Mouse (Mus musculus): ENCODE measurements around the gene Sema3g.

Sema3g gene

DNA sequence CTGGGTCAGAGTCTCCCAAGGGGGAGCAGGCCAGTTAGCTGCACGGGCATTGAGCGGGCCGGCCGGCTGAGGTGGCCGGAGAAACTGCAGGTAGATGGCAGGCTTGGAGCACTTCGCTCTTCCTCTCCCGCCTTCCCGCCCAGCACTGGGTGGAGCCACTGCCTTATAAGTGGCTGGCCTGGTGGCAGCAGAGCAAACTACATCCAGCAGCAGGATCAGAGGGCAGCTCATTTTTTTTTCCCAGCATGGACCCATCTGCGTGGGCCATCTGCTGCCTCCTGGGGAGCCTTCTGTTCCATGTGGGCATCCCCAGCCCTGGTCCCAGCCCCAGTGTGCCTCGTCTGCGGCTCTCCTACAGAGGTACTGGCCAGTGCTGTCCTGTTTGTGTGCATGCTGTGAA, at the start of gene Sema3g:
Sema3g (plus strand) TSS at position 195 of the 400 bp plus-strand sequence.
- peak; percentile 87 for DNase-seq

DNA sequence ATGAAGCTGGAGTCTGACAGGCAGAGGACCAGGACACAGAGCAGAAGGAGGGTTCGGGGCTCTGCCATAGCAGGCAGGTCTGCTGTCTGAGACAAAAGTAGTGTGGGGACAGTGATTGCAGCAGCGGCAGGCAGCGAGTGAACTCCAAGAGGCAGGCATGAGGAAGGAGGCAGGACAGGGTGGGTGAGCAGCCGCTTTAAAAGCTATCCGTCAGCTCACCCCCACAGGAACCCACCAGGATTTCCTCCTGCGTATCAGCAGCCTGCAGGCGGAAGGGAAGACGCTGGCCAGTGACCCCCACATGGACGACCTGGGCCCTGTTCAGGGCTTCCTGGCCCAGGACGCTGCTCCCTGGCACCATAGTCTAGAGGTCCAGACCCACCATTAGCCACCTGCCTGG, 49.2 kb upstream of the Sema3g start, which contains the start of gene Stab1:
Stab1 (minus strand) TSS at position 217 of the 400 bp plus-strand sequence.
- DNase-seq = peak; percentile 74

DNA sequence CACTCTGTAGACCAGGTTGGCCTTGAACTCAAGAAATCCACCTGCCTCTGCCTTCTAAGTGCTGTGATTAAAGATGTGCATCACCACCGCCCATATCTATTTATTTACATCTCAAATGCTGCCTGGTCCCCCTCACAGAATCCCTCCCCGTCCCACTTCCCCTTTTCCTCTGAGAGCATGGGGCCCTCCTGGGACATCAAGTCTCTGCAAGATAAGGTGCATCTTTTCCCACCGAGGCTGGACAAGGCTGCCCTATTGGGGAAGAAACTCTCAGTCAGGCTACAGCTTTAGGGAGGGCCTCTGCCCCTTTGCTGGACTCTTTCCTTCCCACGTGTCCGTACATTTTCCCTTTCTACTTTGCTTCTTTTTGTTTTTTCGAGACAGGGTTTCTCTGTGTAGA, 48.2 kb upstream of the Sema3g start:
- DNase-seq = no peak

DNA sequence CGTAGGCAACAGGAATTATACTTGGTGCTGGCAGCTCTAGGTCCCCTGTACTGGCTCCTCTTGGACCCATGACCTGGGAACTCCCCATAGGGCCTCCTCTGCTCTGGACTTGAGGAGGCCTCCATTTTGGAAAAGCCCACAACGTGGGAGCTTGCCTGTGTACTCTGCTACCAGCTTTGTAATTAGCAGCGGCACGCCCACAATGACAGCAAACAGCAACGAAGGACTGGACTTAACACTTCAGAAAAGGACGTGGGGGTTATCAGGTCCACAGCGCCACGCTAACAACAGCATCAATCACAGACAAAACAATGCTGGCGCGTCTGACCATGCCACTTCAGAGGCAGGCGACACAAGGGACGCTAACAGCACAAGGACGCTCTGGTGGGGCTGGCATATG, 46.7 kb upstream of the Sema3g start:
- DNase-seq = no peak

DNA sequence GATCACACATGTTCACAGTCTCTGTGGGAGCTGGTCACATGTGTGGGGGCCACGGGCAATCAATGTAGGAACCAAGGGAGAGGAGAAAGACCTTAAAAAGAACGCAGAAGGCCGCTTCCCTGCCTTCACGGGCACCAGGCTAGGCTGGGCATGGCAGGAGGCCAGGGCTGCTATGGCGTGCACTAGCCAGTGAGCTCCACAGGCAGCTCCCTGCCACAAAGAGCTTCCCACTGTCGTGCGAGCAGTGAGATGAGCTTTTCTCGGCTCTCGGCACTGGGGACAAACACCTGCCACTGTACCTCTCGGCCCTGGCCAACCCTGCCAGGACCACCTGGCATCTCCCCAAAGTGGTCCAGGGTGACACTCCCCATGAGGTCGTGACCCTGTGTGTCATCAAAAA, 46.3 kb upstream of the Sema3g start:
- no peak for DNase-seq

DNA sequence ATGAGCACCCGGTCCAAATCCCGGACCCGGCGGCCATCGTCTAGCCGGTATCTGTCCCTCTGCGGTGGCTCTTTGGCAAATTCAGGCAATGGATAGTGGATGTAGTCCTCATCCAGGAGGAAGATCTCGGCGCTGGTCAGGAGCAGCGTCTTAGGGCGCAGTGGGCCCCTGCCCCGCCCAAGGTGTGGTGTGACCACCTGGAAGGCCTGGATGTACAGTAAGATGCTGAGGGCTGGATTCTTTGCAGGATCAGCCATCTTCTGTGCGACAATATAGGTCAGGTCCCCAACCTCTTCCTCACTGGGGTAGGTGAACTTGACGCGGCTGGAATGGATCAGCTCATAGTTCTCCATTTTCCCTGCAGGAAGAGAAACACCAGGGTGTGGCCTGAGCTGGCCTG, 45.8 kb upstream of the Sema3g start:
- no peak for DNase-seq

DNA sequence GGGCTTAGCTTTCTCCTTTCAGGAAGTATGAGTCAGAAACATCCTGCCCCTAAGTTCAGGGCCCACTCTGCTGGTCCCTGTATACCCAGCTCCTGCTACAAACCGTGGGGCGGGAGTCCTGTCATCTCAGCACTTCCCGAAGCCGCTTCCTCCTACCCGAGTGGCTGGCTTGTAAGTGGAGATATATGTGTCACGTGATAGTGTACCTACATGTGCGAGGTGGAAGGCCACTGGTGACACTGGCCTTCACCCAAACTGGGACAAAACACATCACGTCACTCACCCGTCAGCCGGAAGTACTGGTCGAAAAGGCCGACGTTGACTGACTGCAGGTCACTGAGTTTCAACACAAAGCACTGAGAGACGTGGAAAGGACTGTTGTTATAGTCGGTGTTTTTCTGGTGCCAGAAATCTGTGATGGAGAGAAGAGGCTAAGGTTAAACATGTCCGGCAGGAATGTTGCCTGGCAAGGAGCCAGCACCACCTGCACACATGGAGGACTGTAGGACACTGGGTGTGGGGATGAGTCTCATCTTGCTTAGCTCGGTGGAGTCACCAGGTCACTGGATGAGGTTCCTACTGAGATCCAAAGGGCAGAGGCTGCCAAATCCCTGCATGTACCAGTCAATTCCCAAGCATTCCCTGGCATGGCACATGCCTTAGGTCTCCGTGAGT, 44.7 kb upstream of the Sema3g start:
- peak; percentile 72 for DNase-seq

DNA sequence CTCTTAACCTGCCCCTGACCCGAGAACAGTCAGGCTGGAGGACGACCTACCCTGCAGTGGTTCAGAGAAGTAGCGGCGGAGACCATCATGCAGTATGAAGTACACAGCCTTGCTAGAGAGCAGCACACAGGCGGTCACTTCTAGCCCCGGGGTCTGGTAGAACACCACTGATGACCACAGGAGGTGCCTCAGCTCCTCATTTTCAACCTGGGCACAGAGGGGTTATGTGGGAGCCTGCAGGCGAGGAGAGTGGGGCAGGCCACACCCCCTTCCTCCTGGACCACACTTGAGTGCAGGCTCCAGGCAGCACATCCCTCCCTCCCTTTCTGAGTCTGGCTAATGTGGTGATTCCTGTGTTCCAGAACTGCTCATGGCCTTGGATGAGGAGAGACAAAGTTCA, 44.1 kb upstream of the Sema3g start:
- no peak for DNase-seq

DNA sequence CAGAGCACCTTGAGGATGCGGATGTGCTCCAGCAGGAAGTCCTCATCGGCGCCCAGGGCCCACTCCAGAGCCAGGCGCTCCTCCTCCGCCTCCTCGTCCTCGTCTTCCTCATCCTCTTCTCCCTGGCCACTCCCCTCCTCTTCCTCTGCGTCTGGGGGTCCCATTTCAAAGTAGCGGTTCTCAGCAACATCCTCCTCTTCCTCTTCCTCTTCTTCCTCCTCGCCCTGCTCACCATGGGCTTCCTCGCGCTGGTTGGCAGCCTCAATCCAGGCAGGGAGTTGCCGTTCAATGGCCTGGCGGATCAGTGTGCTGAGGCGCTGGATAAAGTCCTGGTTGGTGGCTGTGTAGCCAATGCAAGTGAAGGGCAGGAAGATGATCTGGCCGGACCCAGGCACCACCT, 40.4 kb upstream of the Sema3g start:
- DNase-seq = no peak

DNA sequence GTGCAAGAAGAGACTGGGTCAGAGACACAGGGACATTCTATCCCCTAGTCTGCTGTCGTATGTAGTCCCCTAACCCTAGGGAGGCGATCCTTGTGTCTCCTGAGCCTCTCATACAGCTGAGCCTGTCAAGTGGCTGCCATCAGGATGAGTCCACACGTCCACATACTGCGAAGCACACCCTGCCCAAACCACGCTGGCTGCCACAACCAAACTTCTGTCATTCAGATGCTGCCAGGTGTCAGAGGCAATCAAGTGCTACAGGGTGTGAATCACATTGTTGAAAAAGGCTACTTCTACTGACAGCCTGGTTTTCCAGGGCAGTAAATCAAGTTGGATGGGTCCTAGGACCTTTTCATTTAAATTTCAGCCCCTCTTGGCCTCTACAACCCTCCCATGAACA, 39.9 kb upstream of the Sema3g start:
- no peak for DNase-seq

DNA sequence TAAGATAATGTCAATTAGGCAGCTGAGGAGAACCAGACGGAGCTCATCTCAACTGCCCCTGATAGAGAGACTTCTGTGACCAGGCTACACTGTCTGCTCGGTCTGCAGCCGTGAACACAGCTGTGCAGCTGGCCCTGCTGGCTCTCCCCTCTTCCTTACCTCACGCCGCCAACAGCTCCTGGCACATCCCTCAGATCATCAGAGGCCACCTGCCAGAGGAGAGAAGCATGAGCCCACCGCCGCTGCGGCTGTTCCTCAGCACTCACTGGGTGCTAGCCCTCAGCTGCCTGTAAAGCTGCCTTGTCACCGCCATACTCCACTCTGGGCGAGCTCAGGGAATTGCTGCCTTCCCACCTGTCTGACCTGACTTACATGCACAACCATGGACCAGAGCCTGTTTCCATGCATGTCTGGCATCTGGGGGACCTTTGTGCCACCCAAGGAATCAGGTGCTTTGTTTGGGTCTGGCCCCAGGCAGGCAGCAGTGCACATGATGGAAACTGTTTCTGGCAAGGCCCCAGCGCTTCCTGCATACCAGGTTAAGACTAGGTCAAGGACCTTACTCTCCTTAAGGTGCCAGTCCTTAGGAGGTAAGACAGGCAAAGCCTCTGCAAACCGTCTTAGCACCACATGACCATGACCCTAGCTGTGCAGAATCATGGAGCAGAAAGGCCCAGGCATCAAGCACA, 37.8 kb upstream of the Sema3g start:
- DNase-seq = peak; percentile 69

DNA sequence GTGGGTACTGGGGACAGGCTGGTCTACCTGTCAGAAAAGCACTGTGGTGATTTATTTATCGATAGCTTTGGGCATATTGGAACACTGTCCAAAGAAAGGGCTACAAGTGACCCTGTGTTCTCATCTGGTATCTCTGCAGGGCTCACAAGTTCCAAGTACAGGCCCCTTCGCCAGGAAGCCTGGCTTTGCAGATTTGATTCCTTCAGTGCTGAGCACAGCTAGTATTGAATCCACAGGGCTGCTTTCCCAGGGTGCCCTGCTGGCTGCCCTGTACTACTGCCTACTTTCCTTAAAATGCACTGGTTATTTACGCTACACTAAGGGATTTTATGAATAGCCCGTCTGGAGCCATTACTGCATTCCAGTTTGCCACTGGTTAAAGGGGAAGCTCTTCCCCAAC, 36.1 kb upstream of the Sema3g start:
- DNase-seq = no peak

DNA sequence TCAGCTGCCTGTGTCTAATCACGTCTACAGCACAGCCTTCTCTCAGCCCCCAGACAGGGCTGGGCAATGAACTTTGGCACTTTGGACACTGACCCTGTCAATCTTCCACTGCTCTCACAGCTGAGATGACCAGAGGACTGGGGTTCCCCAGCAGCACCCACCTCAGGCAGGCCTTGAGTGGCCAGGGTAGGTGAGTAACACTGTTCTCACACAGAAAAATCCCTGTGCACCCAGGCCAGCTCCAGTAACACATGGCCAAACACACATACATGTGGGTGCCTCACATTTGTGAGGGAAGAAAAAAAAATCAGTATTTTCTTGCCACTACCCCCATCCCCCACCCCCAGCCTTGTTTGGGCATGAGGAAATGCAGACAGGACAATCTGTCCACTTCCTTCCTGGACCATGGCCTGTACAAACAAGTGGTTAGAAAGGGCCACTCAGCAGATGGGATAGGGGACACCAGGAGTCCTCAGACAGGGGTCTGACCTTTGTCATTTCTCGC, 34.8 kb upstream of the Sema3g start:
- DNase-seq = peak; percentile 68

DNA sequence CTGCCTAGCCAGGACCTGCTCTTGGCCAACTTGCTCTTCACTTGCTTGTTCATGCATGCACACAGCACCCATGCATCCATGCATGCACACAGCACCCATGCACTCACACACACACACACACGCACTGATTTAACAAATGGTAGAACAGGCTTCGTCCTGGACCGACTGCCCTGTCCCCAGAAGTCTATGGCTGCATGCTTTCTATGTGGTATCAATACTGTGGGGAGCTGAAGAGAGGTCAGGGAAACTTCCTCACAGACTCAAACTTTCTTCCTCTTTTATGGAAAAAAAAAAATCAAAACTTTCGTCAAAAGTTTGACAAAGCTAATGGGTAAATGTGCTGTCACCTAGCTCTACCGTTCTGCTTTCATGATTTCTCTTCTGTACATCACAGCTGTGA, 34.1 kb upstream of the Sema3g start:
- no peak for DNase-seq

DNA sequence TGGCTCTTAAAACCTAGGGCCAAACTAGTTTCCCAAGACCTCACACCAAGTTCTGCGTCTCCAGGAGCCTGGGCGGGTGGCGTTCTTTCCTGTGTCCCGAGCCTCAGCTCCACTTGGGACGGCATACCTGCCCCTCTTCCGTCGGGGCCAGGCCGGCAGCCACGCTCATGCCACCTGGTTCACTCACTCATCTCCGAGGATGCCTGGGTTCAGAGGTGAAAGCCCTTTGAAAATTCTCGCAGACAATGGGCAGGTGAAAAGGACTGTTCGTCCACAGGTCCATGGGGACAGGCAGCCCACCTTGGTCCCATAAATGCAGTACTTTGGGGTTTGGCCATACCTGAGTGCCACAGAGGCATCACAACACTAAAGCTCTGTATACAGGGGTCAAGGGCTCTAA, 33.5 kb upstream of the Sema3g start:
- no peak for DNase-seq

DNA sequence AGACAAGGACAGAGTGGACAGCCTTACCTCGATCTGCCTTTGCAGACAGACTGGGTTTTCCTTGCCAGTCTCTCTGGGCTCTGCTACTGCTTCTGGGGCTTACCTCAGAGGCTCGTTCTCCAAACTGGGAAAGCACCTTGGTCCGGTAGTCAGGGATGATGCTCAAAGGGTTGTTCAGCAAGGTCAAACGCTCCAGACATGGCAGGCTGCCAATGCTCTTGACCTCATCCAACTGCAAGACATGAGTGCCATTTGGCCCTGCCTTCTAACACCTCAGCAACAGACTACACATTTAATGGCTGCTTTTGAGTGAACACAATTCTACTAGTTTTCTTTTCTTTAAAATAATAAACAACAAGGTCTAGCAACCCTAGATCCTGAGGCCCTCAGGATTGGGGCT, 31.0 kb upstream of the Sema3g start:
- peak; percentile 81 for DNase-seq

DNA sequence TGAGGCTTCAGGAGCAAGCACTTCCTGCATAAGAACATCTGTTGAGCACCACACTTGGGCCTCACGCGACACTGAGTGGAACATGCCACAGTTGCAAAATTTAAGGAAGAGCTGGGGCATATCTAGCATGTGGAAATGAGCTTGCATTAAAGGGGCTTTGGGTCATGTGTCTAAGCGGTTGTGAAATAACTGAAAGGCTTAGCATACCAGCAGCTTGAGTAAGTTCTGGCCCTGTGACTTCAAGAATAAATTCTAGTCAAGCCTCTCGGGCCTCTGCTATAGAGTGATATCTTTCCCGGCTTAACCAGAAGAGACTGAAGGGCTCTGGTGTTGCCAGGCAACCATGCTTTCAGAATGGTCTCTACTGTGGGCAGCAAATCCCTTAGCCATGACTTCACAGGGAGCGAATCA, 28.9 kb upstream of the Sema3g start:
- no peak for DNase-seq

DNA sequence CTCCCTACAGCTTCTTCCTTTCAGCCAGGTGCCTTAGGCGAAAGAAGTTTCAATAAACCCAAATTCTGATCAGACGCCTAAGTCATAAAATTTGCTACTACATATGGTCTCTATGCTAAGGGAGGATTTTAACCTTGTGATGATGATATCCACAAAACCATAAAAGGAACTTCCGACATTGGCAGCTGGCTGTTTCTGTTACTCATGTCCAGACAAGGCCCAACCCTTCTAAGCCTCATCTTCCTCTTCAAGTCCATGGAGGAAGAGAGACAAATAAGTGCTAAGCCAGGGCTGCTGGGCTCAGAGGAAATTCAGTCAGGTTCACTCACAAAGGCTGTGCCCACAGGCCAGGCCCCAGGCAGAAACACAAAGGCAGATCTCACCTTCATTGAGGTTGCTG, 28.3 kb upstream of the Sema3g start:
- no peak for DNase-seq

DNA sequence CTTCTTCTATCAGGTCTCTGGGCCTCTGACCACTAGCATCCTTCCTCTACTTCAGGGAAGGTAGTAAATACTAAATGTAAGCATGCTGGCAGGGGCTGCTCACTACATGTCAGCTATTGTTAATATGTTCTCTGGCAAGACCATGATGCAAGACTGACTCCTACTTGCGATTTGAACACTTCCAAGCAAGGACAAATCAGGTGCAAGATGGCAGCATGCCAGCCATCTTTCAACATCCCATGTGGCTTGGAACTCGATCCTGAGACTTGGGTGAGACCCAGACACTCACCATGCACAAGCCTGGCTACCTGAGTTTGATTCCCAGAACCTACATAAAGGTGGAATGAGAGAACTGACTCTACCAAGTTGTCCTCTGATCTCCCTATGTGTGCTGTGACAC, 25.7 kb upstream of the Sema3g start:
- no peak for DNase-seq

DNA sequence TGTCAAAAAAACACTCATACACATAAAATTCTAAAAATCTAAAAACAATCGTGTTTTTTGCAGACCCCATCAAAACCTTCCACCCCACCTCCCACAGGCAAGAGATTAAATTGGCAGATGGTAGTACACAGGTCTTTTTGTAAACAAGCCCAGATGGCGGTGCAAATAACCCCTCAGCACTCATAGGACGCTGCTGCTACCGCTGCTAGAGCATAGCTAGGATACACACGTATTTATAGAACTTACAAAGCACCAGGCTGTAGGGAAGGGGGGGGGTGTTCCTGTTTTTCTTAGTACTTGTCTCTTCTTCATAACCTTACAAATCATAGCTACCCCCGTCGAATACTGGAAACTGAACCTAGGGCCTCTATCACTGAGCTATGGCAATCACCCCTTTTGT, 23.9 kb upstream of the Sema3g start:
- DNase-seq = no peak

DNA sequence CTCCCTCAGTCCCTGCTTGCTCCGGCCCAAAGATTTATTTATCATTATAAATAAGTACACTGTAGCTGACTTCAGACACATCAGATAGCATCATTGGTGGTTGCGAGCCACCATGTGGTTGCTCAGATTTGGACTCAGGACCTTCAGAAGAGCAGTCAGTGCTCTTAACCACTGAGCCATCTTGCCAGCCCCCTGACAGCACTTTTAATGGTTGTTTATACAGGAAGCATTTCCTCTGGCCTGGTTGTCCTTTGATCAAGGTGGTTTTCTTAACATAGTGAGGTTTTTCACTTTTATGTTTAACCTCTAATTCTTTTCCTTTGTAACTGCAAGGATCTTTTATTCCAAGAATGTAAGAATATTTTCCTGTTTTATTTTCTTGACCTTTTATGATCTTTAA, 23.2 kb upstream of the Sema3g start:
- no peak for DNase-seq

DNA sequence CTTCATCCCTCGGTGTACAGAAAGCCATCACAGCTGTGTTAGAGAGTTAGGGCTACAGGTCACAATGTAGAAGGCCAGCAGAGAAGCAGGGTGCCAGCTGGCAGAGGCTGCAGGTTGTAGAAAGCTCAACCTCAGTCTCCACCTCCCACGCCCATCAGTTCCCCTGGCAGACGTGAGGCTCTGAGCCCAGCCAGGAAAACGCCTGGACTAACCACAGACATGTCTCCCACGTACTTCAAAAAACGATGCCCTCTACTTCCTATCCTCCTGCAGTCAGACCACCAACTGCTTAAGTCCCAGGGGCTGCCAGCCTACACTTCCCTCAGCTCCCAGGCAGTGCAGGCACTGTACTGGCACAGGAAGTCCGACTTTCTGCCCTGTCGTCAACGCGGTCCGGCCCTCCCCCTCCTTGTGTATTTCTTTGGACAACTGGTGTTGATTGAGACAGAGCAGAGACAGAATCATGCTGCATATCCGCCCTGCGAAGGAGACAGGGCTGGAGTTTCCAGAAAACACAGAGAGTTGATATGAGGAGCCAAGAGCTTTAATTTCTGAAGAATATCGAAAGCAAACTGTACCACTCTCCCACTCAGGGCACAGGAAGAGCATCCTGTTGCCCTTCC, 22.7 kb upstream of the Sema3g start:
- DNase-seq = peak; percentile 70

DNA sequence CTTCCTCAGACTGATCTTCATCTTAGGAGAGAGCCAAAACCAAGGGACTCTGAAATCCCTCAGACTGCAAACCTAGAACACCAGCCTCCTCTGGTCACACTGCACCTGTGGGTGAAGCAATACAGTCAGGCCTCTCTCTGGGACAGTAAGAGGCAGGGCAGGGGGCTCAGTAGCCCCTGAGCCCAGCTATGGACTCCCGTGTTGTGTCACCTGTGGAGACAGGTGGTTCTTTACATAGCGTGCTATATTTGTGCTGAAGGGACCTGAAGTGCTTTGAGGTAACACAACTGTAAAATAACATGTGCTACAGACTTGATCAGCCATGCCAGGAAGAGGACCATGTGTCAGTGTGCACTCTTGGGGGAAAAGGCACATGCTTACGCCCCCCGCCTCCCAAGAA, 22.1 kb upstream of the Sema3g start:
- no peak for DNase-seq

DNA sequence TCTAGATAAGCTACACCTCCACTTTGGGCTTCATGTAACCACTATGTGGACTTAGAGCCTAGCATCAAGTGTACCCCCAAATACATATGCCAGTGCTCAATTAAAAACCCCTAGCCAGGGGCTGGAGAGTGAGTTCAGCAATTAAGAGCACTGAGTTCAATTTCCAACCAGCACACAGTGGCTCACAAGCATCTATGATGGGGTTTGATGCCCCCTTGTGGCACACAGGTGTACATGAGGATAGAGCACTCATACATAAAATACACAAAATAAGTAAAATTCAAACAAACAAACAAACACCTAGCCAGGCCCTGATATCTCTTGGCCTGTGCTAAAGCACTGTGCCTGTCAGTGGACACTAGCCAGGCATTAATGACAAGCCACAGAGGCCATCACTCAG, 21.7 kb upstream of the Sema3g start:
- DNase-seq = peak; percentile 67
